Mouse (Mus musculus) ES-E14 (cell line): ENCODE results near the gene Kctd15.
A peak's percentile ranks its signal among the peaks of the same experiment; 100 is the strongest.

Experiments used
- CHD2 ChIP-seq: IDR thresholded peaks from 2 replicates; pipeline ENCODE4 v1.6.1; 2014; ENCODE audit warnings: mild to moderate bottlenecking, low read depth, low read length, inconsistent platforms
- MAFK ChIP-seq: IDR thresholded peaks from 2 replicates; pipeline ENCODE4 v1.6.1; 2014; ENCODE audit warnings: mild to moderate bottlenecking, low read depth, low read length, inconsistent platforms; ENCODE audit not compliant: insufficient read depth

- 0 out of 2 replicates have a peak, but pooled peaks have one; percentile 58 for TF ChIP-seq MAFK
- no peak for TF ChIP-seq CHD2
Measured at GRCm38 (mm10) chr7:34632966-34633742, 23.4 kb downstream of the Kctd15 start.
